Comparison of ENCODE assay signal across 7 mouse cellular contexts in genomic region chr4:149822126-149822525, GRCm38 (mm10). TPM values are rescaled to one million over a fixed set of nuclear protein-coding genes. Genes with fewer than 3 reads are reported as not detected.
DNase-seq lines count a peak whose midpoint lies in the region; ATAC-seq lines count a peak whose summit lies in the region.

No protein-coding gene starts in this region.

- H3K4me1 ChIP-seq in embryonic facial prominence, embryonic 13.5 days: peaks cover 11% of the 10 kb centered on the region
- peaks cover 3% of the 10 kb centered on the region; the same call in 1 of the 2 replicates for H3K4me1 ChIP-seq in intestine, embryonic 14.5 days (replicated peaks; ENCODE audit: control insufficient read depth, insufficient read depth, low read length)
- peaks cover 12% of the 10 kb centered on the region for H3K4me1 ChIP-seq in lung, embryonic 16.5 days (replicated peaks; ENCODE audit: control insufficient read depth, insufficient read depth, low read length)

- no peak overlapping the region for H3K9ac ChIP-seq in embryonic facial prominence, embryonic 13.5 days
- H3K9ac ChIP-seq in intestine, embryonic 14.5 days (ENCODE audit: low read length): no peak overlapping the region
- H3K9ac ChIP-seq in lung, embryonic 16.5 days (ENCODE audit: low read length): no peak overlapping the region

- peak overlapping the region; percentile 10; the same call in 1 of the 2 replicates for H3K4me2 ChIP-seq in embryonic facial prominence, embryonic 13.5 days
- no peak overlapping the region for H3K4me2 ChIP-seq in intestine, embryonic 14.5 days (ENCODE audit: low read length)
- no peak overlapping the region for H3K4me2 ChIP-seq in lung, embryonic 16.5 days (ENCODE audit: low read depth, low read length)

- 0 out of 2 replicates have a peak, but pooled peaks have one; percentile 64 for ATAC-seq in embryonic facial prominence, embryonic 13.5 days (ENCODE audit: insufficient number of reproducible peaks, insufficient read depth, low FRiP score, low TSS enrichment, low read depth)
- peak; percentile 67 for ATAC-seq in intestine, embryonic 14.5 days (replicated peaks; ENCODE audit: low FRiP score, low TSS enrichment, low read depth)
- peak; percentile 51; the same call in 1 of the 2 replicates for ATAC-seq in lung, embryonic 16.5 days (ENCODE audit: low read depth)

- H3K27me3 ChIP-seq in embryonic facial prominence, embryonic 13.5 days: no peaks in the 10 kb centered on the region
- H3K27me3 ChIP-seq in intestine, embryonic 14.5 days (replicated peaks; ENCODE audit: control insufficient read depth, insufficient read depth, low read length): no peaks in the 10 kb centered on the region
- no peaks in the 10 kb centered on the region for H3K27me3 ChIP-seq in lung, embryonic 16.5 days (ENCODE audit: control insufficient read depth, insufficient read depth, low read depth, low read length)

- H3K27ac ChIP-seq in embryonic facial prominence, embryonic 13.5 days: peak overlapping the region; percentile 74
- H3K27ac ChIP-seq in intestine, embryonic 14.5 days (ENCODE audit: low read depth): peak overlapping the region; percentile 24; the same call in 1 of the 2 replicates
- 0 out of 2 replicates have a peak overlapping the region, but pooled peaks have one; percentile 13 for H3K27ac ChIP-seq in lung, embryonic 16.5 days (ENCODE audit: low read length)

- peak; percentile 88 for DNase-seq in Muller cell, postnatal 12 days (ENCODE audit: inconsistent ontology term)
- DNase-seq in adrenal gland, adult (ENCODE audit: inconsistent age in 2 of 2, low spot score in 1 of 2): peak; percentile 91 to 97
- peak; percentile 63 for DNase-seq in intestine, embryonic 14.5 days (ENCODE audit: low spot score)
- DNase-seq in liver: no peak
- DNase-seq in layer of hippocampus, adult 9-11 months: no peak

- no peaks in the 10 kb centered on the region for H3K9me3 ChIP-seq in embryonic facial prominence, embryonic 13.5 days
- H3K9me3 ChIP-seq in intestine, embryonic 14.5 days (ENCODE audit: control insufficient read depth, low read length): no peaks in the 10 kb centered on the region
- no peaks in the 10 kb centered on the region for H3K9me3 ChIP-seq in lung, embryonic 16.5 days (ENCODE audit: control insufficient read depth, low read length)

- no peaks in the 10 kb centered on the region for H3K36me3 ChIP-seq in embryonic facial prominence, embryonic 13.5 days
- H3K36me3 ChIP-seq in intestine, embryonic 14.5 days (ENCODE audit: control insufficient read depth, insufficient read depth, low read length): no peaks in the 10 kb centered on the region
- no peaks in the 10 kb centered on the region for H3K36me3 ChIP-seq in lung, embryonic 16.5 days (ENCODE audit: control insufficient read depth, insufficient read depth, low read length)

- no peak overlapping the region for H3K4me3 ChIP-seq in embryonic facial prominence, embryonic 13.5 days
- no peak overlapping the region for H3K4me3 ChIP-seq in intestine, embryonic 14.5 days (ENCODE audit: low read depth, low read length)
- H3K4me3 ChIP-seq in lung, embryonic 16.5 days (ENCODE audit: low read length): no peak overlapping the region

- 33% methylated on average over 9 of the region's 9 CpGs for WGBS in embryonic facial prominence, embryonic 13.5 days
- WGBS in intestine, embryonic 14.5 days: 54% methylated on average over 9 of the region's 9 CpGs
- 22% methylated on average over 9 of the region's 9 CpGs for WGBS in lung, embryonic 16.5 days

RNA-seq across cellular contexts. Expression of gene Slc25a33, which starts 48.0 kb away (rescaled TPM):
- 12.3 and 13.2 TPM in 2 replicates for polyA plus RNA-seq in embryonic facial prominence, embryonic 13.5 days (2015; fragmentation: Nextera tagmentation; extraction: Ambion mirVana)
- polyA plus RNA-seq in intestine, embryonic 14.5 days (2014; fragmentation: Nextera tagmentation; extraction: Ambion mirVana): 11.6 and 12.8 TPM in 2 replicates
- polyA plus RNA-seq in lung, embryonic 16.5 days (2015; fragmentation: Nextera tagmentation; extraction: Ambion mirVana): 5.8 TPM in 2 replicates

Comparison
In these comparisons a context has a peak if more than half of its experiments do, and no peak if none do; other contexts are left out.
1. DNase-seq: peak in Muller cell, postnatal 12 days (single experiment), adrenal gland, adult (2 of 2) and intestine, embryonic 14.5 days (single experiment); none in liver (single experiment) and layer of hippocampus, adult 9-11 months (single experiment).
2. H3K27ac ChIP-seq: peak in every context shown above with its lines; median percentile 74 in embryonic facial prominence, embryonic 13.5 days; 24 in intestine, embryonic 14.5 days; 13 in lung, embryonic 16.5 days.
3. Peak in every context shown above with its lines, with median percentiles within 50 percentile points of each other: ATAC-seq.